Mouse (Mus musculus): ENCODE results near the gene Slc6a20a.

Slc6a20a gene

GRCm38 (mm10) chr9:123636771-123637170 is 41.9 kb downstream of the Slc6a20a start:
- DNase-seq = no peak

GRCm38 (mm10) chr9:123632993-123633392 is 45.7 kb downstream of the Slc6a20a start:
- DNase-seq = no peak

GRCm38 (mm10) chr9:123632281-123632680 is 46.4 kb downstream of the Slc6a20a start, which contains the start of gene Slc6a20b:
Slc6a20b (minus strand) TSS chr9:123632565.
- no peak for DNase-seq

GRCm38 (mm10) chr9:123631666-123632065 is 47.0 kb downstream of the Slc6a20a start:
- no peak for DNase-seq

GRCm38 (mm10) chr9:123625821-123626220 is 52.9 kb downstream of the Slc6a20a start:
- DNase-seq = no peak

- DNase-seq = no peak
These were observed 53.9 kb downstream of the Slc6a20a start for GRCm38 (mm10) chr9:123624741-123625140.

- DNase-seq = no peak
These were observed 58.2 kb downstream of the Slc6a20a start for GRCm38 (mm10) chr9:123620311-123621098.

- DNase-seq = no peak
These were observed 77.2 kb downstream of the Slc6a20a start for GRCm38 (mm10) chr9:123601529-123601928.

- no peak for DNase-seq
These were observed 81.3 kb downstream of the Slc6a20a start for GRCm38 (mm10) chr9:123597376-123597775.

- no peak for DNase-seq
These were observed 81.8 kb downstream of the Slc6a20a start for GRCm38 (mm10) chr9:123596910-123597309.

GRCm38 (mm10) chr9:123595194-123595593 is 83.5 kb downstream of the Slc6a20a start:
- no peak for DNase-seq

- DNase-seq = no peak
These were observed 89.3 kb downstream of the Slc6a20a start for GRCm38 (mm10) chr9:123589240-123589910.
